Mouse (Mus musculus) G1E (cell line): ENCODE data around the gene Tpte.

ENCODE experiments used
- CTCF ChIP-seq: IDR thresholded peaks from 2 replicates; pipeline ENCODE4 v1.5.1; 2012; ENCODE audit warnings: low read depth, low read length, inconsistent platforms, mixed read lengths
- GATA1 ChIP-seq: IDR thresholded peaks from 2 replicates; pipeline ENCODE4 v1.6.1; 2012; ENCODE audit warnings: borderline replicate concordance, low read length, inconsistent platforms, mixed read lengths
- POLR2AphosphoS5 ChIP-seq: IDR thresholded peaks from 2 replicates; pipeline ENCODE4 v1.6.1; 2012; ENCODE audit warnings: low read depth, low read length, inconsistent platforms; ENCODE audit not compliant: insufficient replicate concordance

DNA sequence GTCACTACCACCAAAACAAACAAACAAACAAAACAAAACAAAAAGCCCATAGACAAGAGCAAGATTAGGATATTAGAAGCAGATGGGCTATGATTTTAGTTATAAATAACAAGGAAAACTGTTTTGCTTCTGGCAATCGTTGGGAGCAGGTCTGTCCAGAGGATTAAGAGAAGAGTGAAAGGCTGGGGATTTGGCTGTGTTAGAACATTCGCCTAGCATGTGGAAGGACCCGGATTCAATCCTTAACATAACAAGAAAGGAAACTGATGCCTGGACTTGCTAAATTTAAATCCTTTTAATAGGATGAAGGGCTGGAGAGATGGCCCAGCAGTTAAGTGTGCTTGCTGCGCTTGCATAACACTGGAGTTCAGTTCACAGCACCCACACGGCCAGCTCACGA lies 18.9 kb upstream of the Tpte start:
- TF ChIP-seq CTCF = no peak
- no peak for TF ChIP-seq POLR2AphosphoS5
- no peak for TF ChIP-seq GATA1
